Mouse (Mus musculus) thymus, adult 2 months (tissue): ENCODE results near the gene Irf2. TPM values are rescaled to one million over a fixed set of nuclear protein-coding genes. Genes with fewer than 3 reads are reported as not detected.

ENCODE experiments used
- DNase-seq: peaks from one replicate; pipeline ENCODE4 v3.0.0; 2021
- H3K27ac ChIP-seq: fragments of 200-500 bp; 2 replicates; pipeline ENCODE4 v1.5.1; 2012; ENCODE audit warnings: low read length, control low read depth; ENCODE audit not compliant: control insufficient read depth, insufficient read depth
- H3K27me3 ChIP-seq: fragments of 200-500 bp; 2 replicates; pipeline ENCODE4 v1.6.1; 2012; ENCODE audit warnings: mild to moderate bottlenecking, low read length, moderate library complexity, mixed read lengths; ENCODE audit not compliant: control insufficient read depth, insufficient read depth
- H3K36me3 ChIP-seq: fragments of 200-500 bp; 2 replicates; pipeline ENCODE4 v1.6.1; 2012; ENCODE audit warnings: mild to moderate bottlenecking, low read length, moderate library complexity; ENCODE audit not compliant: control insufficient read depth, insufficient read depth
- H3K4me1 ChIP-seq: fragments of 200-500 bp; replicated peaks from 2 replicates; pipeline ENCODE4 v1.6.1; 2012; ENCODE audit warnings: low read length; ENCODE audit not compliant: control insufficient read depth, insufficient read depth
- H3K4me3 ChIP-seq: fragments of 200-500 bp; 2 replicates; pipeline ENCODE4 v1.5.1; 2012; ENCODE audit warnings: mild to moderate bottlenecking, low read length, control low read depth, moderate library complexity; ENCODE audit not compliant: control insufficient read depth, insufficient read depth
- CTCF ChIP-seq: fragments of 200-500 bp; IDR thresholded peaks from 2 replicates; pipeline ENCODE4 v1.5.1; 2012; ENCODE audit warnings: mild to moderate bottlenecking, control low read depth, low read length, moderate library complexity, borderline replicate concordance; ENCODE audit not compliant: control insufficient read depth, poor library complexity, insufficient read depth; ENCODE audit errors: extremely low read depth
- POLR2A ChIP-seq: fragments of 200-500 bp; IDR thresholded peaks from 2 replicates; pipeline ENCODE4 v1.6.1; 2012; ENCODE audit warnings: mild to moderate bottlenecking, low read length, control low read depth, moderate library complexity; ENCODE audit not compliant: control insufficient read depth, poor library complexity, insufficient read depth; ENCODE audit errors: extremely low read depth
- WGBS: fragments of 180-500 bp; shearing (Covaris S2); methylation state at CpG from one replicate; pipeline ENCODE4 v1.1.7; 2018; 5-methylcytosine and 5-hydroxymethylcytosine counted together
- polyA plus RNA-seq: library from polyadenylated mRNA; depleted of rRNA; stranded (reverse); fragments of >200 nt; gene quantifications from 2 replicates; pipeline ENCODE4 v1.2.3, GENCODE M21; 2012

Irf2 gene
- polyA plus RNA-seq, 1 experiment: 29.8 TPM

GRCm38 (mm10) chr8:46832399-46832798 lies 92.9 kb downstream of the Irf2 start:
- no peak overlapping the region for H3K27ac ChIP-seq
- no peak for TF ChIP-seq CTCF
- no peak for TF ChIP-seq POLR2A
- no peak for DNase-seq
- no peaks in the 10 kb centered on the region; the same call in 1 of the 2 replicates for H3K36me3 ChIP-seq
- 94% methylated on average over 3 of the region's 3 CpGs for WGBS
- no peaks in the 10 kb centered on the region; the same call in 1 of the 2 replicates for H3K4me1 ChIP-seq
- no peak overlapping the region for H3K4me3 ChIP-seq
- H3K27me3 ChIP-seq: no peaks in the 10 kb centered on the region

- Histone ChIP-seq H3K27ac (no peak overlapping the region), H3K4me3 (no peak overlapping the region), H3K36me3 (peaks cover 7% of the 10 kb centered on the region), H3K4me1 (no peaks in the 10 kb centered on the region; the same call in 1 of the 2 replicates), H3K27me3 (no peaks in the 10 kb centered on the region)
- no peak for TF ChIP-seq CTCF
- TF ChIP-seq POLR2A: no peak
- no peak for DNase-seq
- WGBS: 92% methylated on average over 4 of the region's 4 CpGs
Measured at GRCm38 (mm10) chr8:46833763-46834162, 94.2 kb downstream of the Irf2 start.

GRCm38 (mm10) chr8:46834440-46834839 lies 94.9 kb downstream of the Irf2 start:
- no peak overlapping the region for H3K27ac ChIP-seq
- no peak for DNase-seq
- 95% methylated on average over 3 of the region's 3 CpGs for WGBS

GRCm38 (mm10) chr8:46836011-46836652 lies 96.6 kb downstream of the Irf2 start:
- Histone ChIP-seq H3K27me3 (no peaks in the 10 kb centered on the region), H3K36me3 (peaks cover 15% of the 10 kb centered on the region), H3K4me1 (no peaks in the 10 kb centered on the region; the same call in 1 of the 2 replicates), H3K4me3 (no peak overlapping the region), H3K27ac (no peak overlapping the region)
- no peak for DNase-seq
- TF ChIP-seq POLR2A: no peak
- no peak for TF ChIP-seq CTCF
- 96% methylated on average over 8 of the region's 8 CpGs for WGBS

More at GRCm38 (mm10) chr8:46834440-46834839, 94.9 kb downstream of the Irf2 start:
- Histone ChIP-seq H3K27me3 (no peaks in the 10 kb centered on the region), H3K4me1 (no peaks in the 10 kb centered on the region; the same call in 1 of the 2 replicates), H3K36me3 (peaks cover 13% of the 10 kb centered on the region), H3K4me3 (no peak overlapping the region)
- TF ChIP-seq CTCF: no peak
- no peak for TF ChIP-seq POLR2A

GRCm38 (mm10) chr8:46836949-46837348 lies 97.4 kb downstream of the Irf2 start:
- no peak for TF ChIP-seq CTCF
- TF ChIP-seq POLR2A: no peak

GRCm38 (mm10) chr8:46838052-46838451 lies 98.5 kb downstream of the Irf2 start:
- TF ChIP-seq CTCF (no peak), POLR2A (no peak)
- Histone ChIP-seq H3K36me3 (peaks cover 15% of the 10 kb centered on the region), H3K4me3 (no peak overlapping the region), H3K4me1 (peaks cover 9% of the 10 kb centered on the region; the same call in 1 of the 2 replicates), H3K27me3 (no peaks in the 10 kb centered on the region), H3K27ac (no peak overlapping the region)
- 80% methylated on average over 5 of the region's 5 CpGs for WGBS
- DNase-seq: no peak

More at GRCm38 (mm10) chr8:46836949-46837348, 97.4 kb downstream of the Irf2 start:
- Histone ChIP-seq H3K27me3 (no peaks in the 10 kb centered on the region), H3K4me3 (no peak overlapping the region), H3K36me3 (peaks cover 15% of the 10 kb centered on the region), H3K27ac (no peak overlapping the region), H3K4me1 (peaks cover 4% of the 10 kb centered on the region; the same call in 1 of the 2 replicates)
- 76% methylated on average over 5 of the region's 5 CpGs for WGBS
- DNase-seq: no peak

GRCm38 (mm10) chr8:46840390-46840789 lies 100.9 kb downstream of the Irf2 start:
- Histone ChIP-seq H3K36me3 (peaks cover 15% of the 10 kb centered on the region), H3K27me3 (no peaks in the 10 kb centered on the region), H3K4me3 (no peak overlapping the region), H3K4me1 (peaks cover 25% of the 10 kb centered on the region), H3K27ac (no peak overlapping the region)
- WGBS: 82% methylated on average over 4 of the region's 4 CpGs
- DNase-seq: no peak
- no peak for TF ChIP-seq CTCF
- TF ChIP-seq POLR2A: no peak
